Mouse (Mus musculus) thymus, adult 2 months (tissue): ENCODE results near the gene Ptchd3.

ENCODE experiments used
- CTCF ChIP-seq: fragments of 200-500 bp; IDR thresholded peaks from 2 replicates; pipeline ENCODE4 v1.5.1; 2012; ENCODE audit warnings: mild to moderate bottlenecking, control low read depth, low read length, moderate library complexity, borderline replicate concordance; ENCODE audit not compliant: control insufficient read depth, poor library complexity, insufficient read depth; ENCODE audit errors: extremely low read depth
- POLR2A ChIP-seq: fragments of 200-500 bp; IDR thresholded peaks from 2 replicates; pipeline ENCODE4 v1.6.1; 2012; ENCODE audit warnings: mild to moderate bottlenecking, low read length, control low read depth, moderate library complexity; ENCODE audit not compliant: control insufficient read depth, poor library complexity, insufficient read depth; ENCODE audit errors: extremely low read depth

DNA sequence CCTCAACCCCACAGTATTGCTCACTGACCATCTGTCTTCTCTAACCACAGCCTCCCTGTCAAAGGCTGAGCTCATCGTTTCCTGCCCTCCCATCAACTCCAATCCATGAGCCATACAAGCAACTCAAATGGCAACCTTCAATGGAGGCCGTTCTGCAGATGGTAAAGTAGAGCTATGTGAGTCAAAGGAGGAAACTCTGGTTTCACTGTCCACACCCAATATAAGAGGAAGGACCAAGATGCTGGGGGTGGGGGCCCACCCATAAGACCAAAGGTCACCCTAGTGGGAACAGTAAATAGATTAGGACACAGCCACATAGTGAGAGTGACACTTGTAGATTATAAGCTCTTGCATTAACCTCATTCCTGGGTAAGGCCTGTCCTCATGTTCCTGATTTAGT lies 34.1 kb upstream of the Ptchd3 start:
- TF ChIP-seq CTCF (no peak), POLR2A (no peak)
